13 mouse cellular contexts compared by ENCODE assay signal in the genomic region with DNA sequence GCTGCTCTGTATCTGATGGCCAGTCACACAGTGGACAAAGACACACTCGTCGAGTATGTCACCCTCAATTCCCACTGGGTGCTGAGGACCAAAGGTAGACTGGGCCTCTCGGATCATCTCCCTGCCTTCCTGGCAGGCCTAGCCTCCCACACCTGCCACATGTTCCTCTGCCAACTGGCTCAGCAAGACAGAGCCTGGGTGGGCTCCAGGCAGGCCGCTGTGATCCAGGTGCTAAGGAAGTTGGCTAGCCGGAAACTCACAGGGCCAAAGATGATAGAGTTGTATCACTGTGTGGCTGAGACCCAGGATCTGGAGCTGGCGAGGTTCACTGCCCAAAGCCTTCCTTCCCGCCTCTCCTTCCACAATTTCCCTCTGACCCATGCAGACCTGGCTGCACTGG.
DNase-seq lines count a peak whose midpoint lies in the region; ATAC-seq lines count a peak whose summit lies in the region.
"Had no signal": no experiment of that assay in that cellular context is flagged by ENCODE, and none has a peak within 500 bp of the region (broad histone marks: within the 10 kb centered on the region; RNA-seq: fewer than 3 reads in every experiment).

No protein-coding gene starts in this region.

- no peak for ATAC-seq in cerebellum, adult (ENCODE audit: insufficient number of reproducible peaks, low FRiP score, low TSS enrichment)
- ATAC-seq: forebrain, embryonic 14.5 days; forebrain, embryonic 16.5 days had no signal

- DNase-seq in cerebellum, adult 9-11 months, result peak; percentile 15
- no peak for DNase-seq in cerebellum, adult 18-20 months
- DNase-seq in cerebellum, postnatal 14 days, result peak; percentile 56 to 65
- DNase-seq in testis, postnatal 10 days (ENCODE audit: low spot score), result peak; percentile 26
- DNase-seq in testis, postnatal 14 days (ENCODE audit: low spot score), result no peak
- DNase-seq: adrenal gland, adult 2 months; adrenal gland, postnatal 10 days; adrenal gland, postnatal 25 days; cerebellum, adult 8-10 months; embryo, embryonic 11 days had no signal

Comparison
In these comparisons a context has a peak if more than half of its experiments do, and no peak if none do; other contexts are left out.
1. DNase-seq: peak in cerebellum, adult 9-11 months (single experiment), cerebellum, postnatal 14 days (2 of 2) and testis, postnatal 10 days (single experiment); none in cerebellum, adult 18-20 months (0 of 2) and testis, postnatal 14 days (single experiment).